Mouse (Mus musculus): Measurements from ENCODE around the gene Dscam. TPM values are rescaled to one million over a fixed set of nuclear protein-coding genes. Genes with fewer than 3 reads are reported as not detected.

Dscam gene
- total and polyA plus RNA-seq, 2 experiments from 2014 or later = not detected

- TF ChIP-seq CTCF (IDR thresholded peaks at IDR 0.05; ENCODE audit: low read depth) (no peak), EP300 (IDR thresholded peaks at IDR 0.05; ENCODE audit: low read depth) (no peak)
These were observed 615.1 kb downstream of the Dscam start for GRCm38 (mm10) chr16:96555412-96555811.

DNA sequence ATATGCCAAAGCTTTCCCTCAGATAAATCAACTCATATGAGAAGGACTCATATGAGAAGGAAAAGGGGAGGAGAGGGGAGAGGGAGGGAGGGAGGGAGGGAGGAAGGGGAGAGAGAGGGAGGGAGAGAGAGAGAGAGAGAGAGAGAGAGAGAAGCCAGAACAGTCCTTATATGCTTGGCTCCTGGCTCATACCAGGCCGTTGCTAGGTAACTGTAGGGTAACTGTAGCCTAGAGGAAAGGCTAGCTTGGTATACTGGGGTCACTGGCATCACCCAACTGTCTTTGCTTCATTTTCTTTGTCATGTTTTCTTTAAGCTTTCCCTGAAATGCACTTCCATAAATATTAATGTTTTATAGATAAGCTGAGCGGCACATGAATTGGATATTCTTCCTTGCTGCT, 617.9 kb downstream of the Dscam start:
- Histone ChIP-seq H3K27me3 (ENCODE audit: control insufficient read depth, insufficient read depth, low read length) (no peaks in the 10 kb centered on the region), H3K4me2 (ENCODE audit: low read depth, low read length) (no peak overlapping the region), H3K36me3 (replicated peaks; ENCODE audit: control insufficient read depth, insufficient read depth, low read length) (no peaks in the 10 kb centered on the region), H3K9ac (replicated peaks; ENCODE audit: low read depth, low read length) (no peak overlapping the region), H3K9me3 (replicated peaks; ENCODE audit: control insufficient read depth, low read length) (no peaks in the 10 kb centered on the region), H3K4me3 (ENCODE audit: low read depth, low read length) (no peak overlapping the region), H3K27ac (ENCODE audit: low read depth) (no peak overlapping the region), H3K4me1 (ENCODE audit: control insufficient read depth, insufficient read depth) (no peaks in the 10 kb centered on the region)
- TF ChIP-seq CTCF (IDR thresholded peaks at IDR 0.05; ENCODE audit: low read depth) (no peak), EP300 (IDR thresholded peaks at IDR 0.05; ENCODE audit: low read depth) (no peak)
- DNase-seq (ENCODE audit: low spot score) (no peak), ATAC-seq (ENCODE audit: insufficient read depth, low read depth) (no peak)
- WGBS = 69% methylated on average over 2 of the region's 2 CpGs

More at GRCm38 (mm10) chr16:96555412-96555811, 615.1 kb downstream of the Dscam start:
- no peaks in the 10 kb centered on the region for H3K9me3 ChIP-seq (replicated peaks; ENCODE audit: control insufficient read depth, low read length)
- no peak overlapping the region for H3K4me3 ChIP-seq (ENCODE audit: low read depth, low read length)
- WGBS = 68% methylated on average over 4 of the region's 4 CpGs
- no peaks in the 10 kb centered on the region for H3K36me3 ChIP-seq (replicated peaks; ENCODE audit: control insufficient read depth, insufficient read depth, low read length)
- H3K9ac ChIP-seq (replicated peaks; ENCODE audit: low read depth, low read length) = no peak overlapping the region
- no peak overlapping the region for H3K27ac ChIP-seq (ENCODE audit: low read depth)
- no peak for DNase-seq (ENCODE audit: low spot score)
- H3K27me3 ChIP-seq (ENCODE audit: control insufficient read depth, insufficient read depth, low read length) = no peaks in the 10 kb centered on the region
- H3K4me1 ChIP-seq (ENCODE audit: control insufficient read depth, insufficient read depth) = no peaks in the 10 kb centered on the region
- no peak for ATAC-seq (ENCODE audit: insufficient read depth, low read depth)
- no peak overlapping the region for H3K4me2 ChIP-seq (ENCODE audit: low read depth, low read length)

DNA sequence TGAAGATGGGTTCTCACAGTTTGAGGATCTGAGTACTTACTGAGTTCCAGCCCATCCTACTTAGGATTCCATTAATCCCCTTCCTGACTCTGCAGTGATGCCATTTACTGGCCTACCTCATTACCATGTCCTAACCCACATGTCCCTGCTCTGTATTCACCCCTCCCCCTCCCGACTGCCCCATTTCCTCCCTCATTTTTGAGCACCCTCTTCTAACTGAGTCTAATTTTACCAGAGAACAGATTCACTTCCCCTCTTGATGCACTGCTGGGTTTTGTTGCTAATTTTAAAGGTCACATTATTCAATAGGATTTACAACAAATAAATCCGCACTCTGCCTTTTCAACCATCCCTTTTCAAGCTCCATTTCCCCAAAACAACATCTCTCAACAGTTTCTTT, 629.5 kb downstream of the Dscam start:
- Histone ChIP-seq H3K4me1 (ENCODE audit: control insufficient read depth, insufficient read depth) (no peaks in the 10 kb centered on the region), H3K9me3 (replicated peaks; ENCODE audit: control insufficient read depth, low read length) (no peaks in the 10 kb centered on the region), H3K4me3 (ENCODE audit: low read depth, low read length) (no peak overlapping the region), H3K36me3 (replicated peaks; ENCODE audit: control insufficient read depth, insufficient read depth, low read length) (no peaks in the 10 kb centered on the region), H3K27ac (ENCODE audit: low read depth) (no peak overlapping the region), H3K27me3 (ENCODE audit: control insufficient read depth, insufficient read depth, low read length) (0 out of 2 replicates have a peak, but pooled peaks cover 11% of the 10 kb centered on the region), H3K4me2 (ENCODE audit: low read depth, low read length) (no peak overlapping the region), H3K9ac (replicated peaks; ENCODE audit: low read depth, low read length) (no peak overlapping the region)
- DNase-seq (ENCODE audit: low spot score) (no peak), ATAC-seq (ENCODE audit: insufficient read depth, low read depth) (no peak)
- no peak for TF ChIP-seq CTCF (IDR thresholded peaks at IDR 0.05; ENCODE audit: low read depth)
- TF ChIP-seq EP300 (IDR thresholded peaks at IDR 0.05; ENCODE audit: low read depth) = no peak
- 62% methylated on average over 2 of the region's 2 CpGs for WGBS

Other genes starting within 250 kb of the Dscam start
- gene Bace2, start 186.0 kb upstream of the Dscam start, total RNA-seq (2014; rRNA removed; ENCODE audit: low replicate concordance) = 15.3 and 32.5 TPM in 2 replicates
- gene Bace2, start 186.0 kb upstream of the Dscam start, polyA plus RNA-seq (2015; fragmentation: Nextera tagmentation; extraction: Ambion mirVana) = 45.7 and 49.2 TPM in 2 replicates

Data from heart, postnatal 0 days (tissue).